Mouse (Mus musculus): ENCODE measurements around the gene Ccin. TPM values are rescaled to one million over a fixed set of nuclear protein-coding genes. Genes with fewer than 3 reads are reported as not detected.

Ccin gene
- polyA plus RNA-seq, 1 experiment, result not detected

- TF ChIP-seq POLR2A (IDR thresholded peaks at IDR 0.05; ENCODE audit: borderline replicate concordance, low read depth, low read length) (no peak), CTCF (IDR thresholded peaks at IDR 0.05; ENCODE audit: low read depth, low read length) (no peak)
- peak overlapping the region; percentile 57 for H3K27ac ChIP-seq (ENCODE audit: insufficient read depth, low read depth, low read length)
These were observed 9.7 kb upstream of the Ccin start for GRCm38 (mm10) chr4:43973526-43973981.

GRCm38 (mm10) chr4:43974914-43975616 is 8.2 kb upstream of the Ccin start:
- peak overlapping the region; percentile 66 for H3K27ac ChIP-seq (ENCODE audit: insufficient read depth, low read depth, low read length)
- peaks cover 40% of the 10 kb centered on the region for H3K4me1 ChIP-seq (ENCODE audit: control insufficient read depth, insufficient read depth, low read length)
- TF ChIP-seq CTCF (IDR thresholded peaks at IDR 0.05; ENCODE audit: low read depth, low read length) (no peak), POLR2A (IDR thresholded peaks at IDR 0.05; ENCODE audit: borderline replicate concordance, low read depth, low read length) (no peak)
- no peak overlapping the region for H3K4me3 ChIP-seq (ENCODE audit: insufficient read depth, low read length)

More at GRCm38 (mm10) chr4:43973526-43973981, 9.7 kb upstream of the Ccin start:
- H3K4me1 ChIP-seq (ENCODE audit: control insufficient read depth, insufficient read depth, low read length), result peaks cover 45% of the 10 kb centered on the region
- H3K4me3 ChIP-seq (ENCODE audit: insufficient read depth, low read length), result no peak overlapping the region

- peak overlapping the region; percentile 35; the same call in 1 of the 2 replicates for H3K27ac ChIP-seq (ENCODE audit: insufficient read depth, low read depth, low read length)
- TF ChIP-seq CTCF (IDR thresholded peaks at IDR 0.05; ENCODE audit: low read depth, low read length) (no peak), POLR2A (IDR thresholded peaks at IDR 0.05; ENCODE audit: borderline replicate concordance, low read depth, low read length) (no peak)
- no peak overlapping the region for H3K4me3 ChIP-seq (ENCODE audit: insufficient read depth, low read length)
- H3K4me1 ChIP-seq (ENCODE audit: control insufficient read depth, insufficient read depth, low read length), result peaks cover 40% of the 10 kb centered on the region
These were observed 7.0 kb upstream of the Ccin start for GRCm38 (mm10) chr4:43976223-43976740.

GRCm38 (mm10) chr4:43978521-43979443 is 4.5 kb upstream of the Ccin start:
- Histone ChIP-seq H3K4me1 (ENCODE audit: control insufficient read depth, insufficient read depth, low read length) (peaks cover 26% of the 10 kb centered on the region), H3K27ac (ENCODE audit: insufficient read depth, low read depth, low read length) (no peak overlapping the region), H3K4me3 (ENCODE audit: insufficient read depth, low read length) (no peak overlapping the region)
- no peak for TF ChIP-seq CTCF (IDR thresholded peaks at IDR 0.05; ENCODE audit: low read depth, low read length)
- no peak for TF ChIP-seq POLR2A (IDR thresholded peaks at IDR 0.05; ENCODE audit: borderline replicate concordance, low read depth, low read length)

GRCm38 (mm10) chr4:43979746-43980145 is 3.5 kb upstream of the Ccin start:
- Histone ChIP-seq H3K27ac (ENCODE audit: insufficient read depth, low read depth, low read length) (no peak overlapping the region), H3K4me1 (ENCODE audit: control insufficient read depth, insufficient read depth, low read length) (peaks cover 16% of the 10 kb centered on the region), H3K4me3 (ENCODE audit: insufficient read depth, low read length) (no peak overlapping the region)
- TF ChIP-seq POLR2A (IDR thresholded peaks at IDR 0.05; ENCODE audit: borderline replicate concordance, low read depth, low read length), result no peak
- TF ChIP-seq CTCF (IDR thresholded peaks at IDR 0.05; ENCODE audit: low read depth, low read length), result no peak

GRCm38 (mm10) chr4:43980236-43980635 is 3.0 kb upstream of the Ccin start:
- peaks cover 13% of the 10 kb centered on the region for H3K4me1 ChIP-seq (ENCODE audit: control insufficient read depth, insufficient read depth, low read length)
- H3K4me3 ChIP-seq (ENCODE audit: insufficient read depth, low read length), result no peak overlapping the region
- TF ChIP-seq POLR2A (IDR thresholded peaks at IDR 0.05; ENCODE audit: borderline replicate concordance, low read depth, low read length) (no peak), CTCF (IDR thresholded peaks at IDR 0.05; ENCODE audit: low read depth, low read length) (no peak)
- no peak overlapping the region for H3K27ac ChIP-seq (ENCODE audit: insufficient read depth, low read depth, low read length)

GRCm38 (mm10) chr4:43980846-43981245 is 2.4 kb upstream of the Ccin start:
- Histone ChIP-seq H3K27ac (ENCODE audit: insufficient read depth, low read depth, low read length) (no peak overlapping the region), H3K4me3 (ENCODE audit: insufficient read depth, low read length) (no peak overlapping the region), H3K4me1 (ENCODE audit: control insufficient read depth, insufficient read depth, low read length) (peaks cover 10% of the 10 kb centered on the region)
- TF ChIP-seq POLR2A (IDR thresholded peaks at IDR 0.05; ENCODE audit: borderline replicate concordance, low read depth, low read length) (no peak), CTCF (IDR thresholded peaks at IDR 0.05; ENCODE audit: low read depth, low read length) (no peak)

- Histone ChIP-seq H3K4me1 (ENCODE audit: control insufficient read depth, insufficient read depth, low read length) (peaks cover 6% of the 10 kb centered on the region; the same call in 1 of the 2 replicates), H3K27ac (ENCODE audit: insufficient read depth, low read depth, low read length) (no peak overlapping the region), H3K4me3 (ENCODE audit: insufficient read depth, low read length) (no peak overlapping the region)
- TF ChIP-seq POLR2A (IDR thresholded peaks at IDR 0.05; ENCODE audit: borderline replicate concordance, low read depth, low read length) (no peak), CTCF (IDR thresholded peaks at IDR 0.05; ENCODE audit: low read depth, low read length) (no peak)
These were observed 2.0 kb upstream of the Ccin start for GRCm38 (mm10) chr4:43981251-43981650.

- TF ChIP-seq CTCF (IDR thresholded peaks at IDR 0.05; ENCODE audit: low read depth, low read length), result peak; percentile 66
- no peak for TF ChIP-seq POLR2A (IDR thresholded peaks at IDR 0.05; ENCODE audit: borderline replicate concordance, low read depth, low read length)
- peak overlapping the region; percentile 31; the same call in 1 of the 2 replicates for H3K4me3 ChIP-seq (ENCODE audit: insufficient read depth, low read length)
- 0 out of 2 replicates have a peak, but pooled peaks cover 3% of the 10 kb centered on the region for H3K4me1 ChIP-seq (ENCODE audit: control insufficient read depth, insufficient read depth, low read length)
- no peak overlapping the region for H3K27ac ChIP-seq (ENCODE audit: insufficient read depth, low read depth, low read length)
These were observed 1.1 kb upstream of the Ccin start for GRCm38 (mm10) chr4:43982053-43982732.
